Mouse (Mus musculus): ENCODE measurements around the gene Dse.

GRCm38 (mm10) chr10:34149772-34150171 is 57.7 kb downstream of the Dse start:
- TF ChIP-seq CTCF (IDR thresholded peaks at IDR 0.05; ENCODE audit: control insufficient read depth, insufficient read depth, insufficient read length): no peak
- no peak for TF ChIP-seq MYOD1 (IDR thresholded peaks at IDR 0.05; ENCODE audit: control insufficient read depth, insufficient read length, low read depth)
- TF ChIP-seq USF1 (IDR thresholded peaks at IDR 0.05; ENCODE audit: low read depth): no peak
- TF ChIP-seq FOSL1 (IDR thresholded peaks at IDR 0.05; ENCODE audit: insufficient read depth, low read length, poor library complexity, severe bottlenecking): no peak

Data from C2C12 (cell line).